Comparison of ENCODE assay signal across 8 mouse cellular contexts in the genomic region with DNA sequence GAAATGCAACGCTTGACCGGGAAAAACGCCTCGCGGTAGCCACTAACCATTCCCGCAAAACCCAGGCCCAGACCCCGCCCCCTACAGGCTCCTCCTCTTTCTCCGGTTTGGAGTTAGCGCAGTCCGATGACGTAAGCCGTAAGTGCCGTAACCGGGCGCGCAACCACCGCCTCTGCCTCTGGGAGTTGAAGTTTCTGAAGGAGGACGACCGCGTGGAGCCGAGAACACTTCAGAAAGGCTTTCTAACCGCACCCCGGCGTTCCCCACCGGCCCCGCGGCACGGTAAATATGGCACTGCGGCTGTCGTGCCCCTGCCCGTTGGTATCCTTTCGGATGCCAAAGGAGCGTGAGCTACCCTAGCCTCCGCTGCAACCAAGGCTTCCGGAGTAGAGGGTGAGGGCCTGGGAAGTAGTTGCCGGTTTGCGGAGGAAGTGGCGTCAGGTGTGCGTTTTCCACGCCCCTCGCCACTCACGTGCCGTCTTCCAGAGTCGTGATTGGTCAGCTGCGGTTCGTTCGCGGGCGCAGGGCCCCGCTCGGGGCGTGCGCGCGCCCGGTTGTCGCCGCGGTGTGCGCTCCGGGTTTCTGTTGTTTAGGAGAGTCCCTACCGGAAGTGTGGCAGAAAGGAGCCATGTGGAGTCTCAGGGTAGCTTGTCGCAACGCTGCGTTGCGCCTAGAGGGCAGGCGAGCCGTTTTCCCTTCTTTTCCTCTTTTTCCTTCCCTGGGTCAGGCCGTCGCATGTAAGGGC. TPM values are rescaled to one million over a fixed set of nuclear protein-coding genes. Genes with fewer than 3 reads are reported as not detected.
DNase-seq lines count a peak whose midpoint lies in the region; ATAC-seq lines count a peak whose summit lies in the region.

A gene (plus strand): TSS at position 134 of the 745 bp plus-strand sequence.

- peak within 1 kb of the TSS; percentile 62 for H3K4me2 ChIP-seq in hindbrain, embryonic 12.5 days (replicated peaks)

- H3K36me3 ChIP-seq in hindbrain, embryonic 12.5 days = no peaks in the 10 kb centered on the region

- peak; percentile 99 for DNase-seq in NIH3T3 (ENCODE audit: low read depth)
- peak; percentile 100 for DNase-seq in cerebellum, postnatal 10 days
- DNase-seq in frontal cortex, postnatal 10 days (ENCODE audit: low spot score in 2 of 2) = peak; percentile 95 to 98
- peak; percentile 98 to 99 for DNase-seq in layer of hippocampus, postnatal 14 days (ENCODE audit: low spot score in 2 of 2)
- DNase-seq in lung, postnatal 14 days = peak; percentile 99
- peak; percentile 95 for DNase-seq in retina, adult 2 months (ENCODE audit: low read depth, low spot score)
- peak; percentile 95 to 96 for DNase-seq in thymus, postnatal 36 days

- peaks cover 4% of the 10 kb centered on the region; the same call in 1 of the 2 replicates for H3K4me1 ChIP-seq in hindbrain, embryonic 12.5 days

- no peaks in the 10 kb centered on the region for H3K27me3 ChIP-seq in hindbrain, embryonic 12.5 days

- under 1% methylated on average over 70 of the region's 70 CpGs for WGBS in hindbrain, embryonic 12.5 days

- H3K27ac ChIP-seq in hindbrain, embryonic 12.5 days = peak within 1 kb of the TSS; percentile 97

- H3K9me3 ChIP-seq in hindbrain, embryonic 12.5 days (replicated peaks) = no peaks in the 10 kb centered on the region

- peak; percentile 99 for ATAC-seq in hindbrain, embryonic 12.5 days (ENCODE audit: low FRiP score)

- peak within 1 kb of the TSS; percentile 68 for H3K9ac ChIP-seq in hindbrain, embryonic 12.5 days

- H3K4me3 ChIP-seq in hindbrain, embryonic 12.5 days = peak within 1 kb of the TSS; percentile 63

RNA-seq across cellular contexts. Expression of the gene that starts here (rescaled TPM):
- polyA plus RNA-seq in hindbrain, embryonic 12.5 days (2016; fragmentation: Nextera tagmentation; extraction: Ambion mirVana) = 11.8 and 11.9 TPM in 2 replicates
- total RNA-seq in layer of hippocampus, postnatal 14 days (2021) = 1 to 10 TPM; 5.1 to 7.9 TPM

Comparison
In these comparisons a context has a peak if more than half of its experiments do, and no peak if none do; other contexts are left out.
1. Peak in every context shown above with its lines: DNase-seq, ATAC-seq, H3K4me3 ChIP-seq and H3K27ac ChIP-seq.